Mouse (Mus musculus): Measurements from ENCODE around the gene 1700017N19Rik. TPM values are rescaled to one million over a fixed set of nuclear protein-coding genes. Genes with fewer than 3 reads are reported as not detected.

Gene 1700017N19Rik
- total and polyA plus RNA-seq, 3 experiments, result not detected

GRCm38 (mm10) chr10:100645331-100645935, 55.1 kb downstream of the 1700017N19Rik start:
- no peaks in the 10 kb centered on the region for H3K79me2 ChIP-seq (ENCODE audit: control insufficient read depth, insufficient read depth, low read length, poor library complexity)
- H3K9me3 ChIP-seq (replicated peaks; ENCODE audit: insufficient read depth, low read length), result no peaks in the 10 kb centered on the region
- H3K36me3 ChIP-seq (ENCODE audit: control insufficient read depth in 1 of 2, insufficient read depth in 2 of 2, low read length in 2 of 2), result no peaks in the 10 kb centered on the region
- DNase-seq (ENCODE audit: low read depth, low spot score), result no peak
- no peak for TF ChIP-seq E2F4 (IDR thresholded peaks at IDR 0.05; ENCODE audit: borderline replicate concordance, low read depth, low read length)
- TF ChIP-seq USF1 (IDR thresholded peaks at IDR 0.05; ENCODE audit: low read depth, low read length), result no peak
- no peak for TF ChIP-seq CTCF (IDR thresholded peaks at IDR 0.05 in 2 of 3, conservative IDR thresholded peaks at IDR 0.05 in 1 of 3; ENCODE audit: control insufficient read depth in 1 of 3, insufficient read depth in 1 of 3, low read depth in 2 of 3, low read length in 3 of 3, poor library complexity in 1 of 3, severe bottlenecking in 1 of 3)
- TF ChIP-seq MXI1 (IDR thresholded peaks at IDR 0.05; ENCODE audit: low read depth, low read length), result no peak
- no peak for TF ChIP-seq MYC (IDR thresholded peaks at IDR 0.05; ENCODE audit: low read depth, low read length)
- no peak for TF ChIP-seq POLR2A (IDR thresholded peaks at IDR 0.05; ENCODE audit: control insufficient read depth in 1 of 2, insufficient read depth in 1 of 2, low read depth in 1 of 2, low read length in 2 of 2, poor library complexity in 1 of 2)
- no peak for TF ChIP-seq SIN3A (IDR thresholded peaks at IDR 0.05; ENCODE audit: low read length)
- TF ChIP-seq GABPA (IDR thresholded peaks at IDR 0.05; ENCODE audit: low read depth, low read length), result no peak
- no peak for TF ChIP-seq BHLHE40 (IDR thresholded peaks at IDR 0.05; ENCODE audit: borderline replicate concordance, low read depth, low read length)
- TF ChIP-seq ZMIZ1 (IDR thresholded peaks at IDR 0.05; ENCODE audit: low read depth, low read length), result no peak
- TF ChIP-seq POLR2AphosphoS2 (IDR thresholded peaks at IDR 0.05; ENCODE audit: low read length), result no peak
- TF ChIP-seq CHD2 (IDR thresholded peaks at IDR 0.05; ENCODE audit: low read length), result no peak
- no peak overlapping the region for H3K4me3 ChIP-seq (ENCODE audit: control insufficient read depth in 1 of 2, insufficient read depth in 1 of 2, low read depth in 2 of 2, low read length in 2 of 2)
- no peaks in the 10 kb centered on the region for H3K4me1 ChIP-seq (ENCODE audit: control insufficient read depth in 1 of 2, insufficient read depth in 2 of 2, low read length in 2 of 2)
- no peaks in the 10 kb centered on the region for H3K27me3 ChIP-seq (ENCODE audit: control insufficient read depth in 1 of 2, insufficient read depth in 2 of 2, low read length in 2 of 2)
- no peak overlapping the region for H3K27ac ChIP-seq (ENCODE audit: control insufficient read depth, low read depth, low read length)
- no peak overlapping the region for H3K9ac ChIP-seq (ENCODE audit: control insufficient read depth, low read depth, low read length, poor library complexity, severe bottlenecking)

- H3K27ac ChIP-seq (ENCODE audit: control insufficient read depth, low read depth, low read length), result no peak overlapping the region
- H3K79me2 ChIP-seq (ENCODE audit: control insufficient read depth, insufficient read depth, low read length, poor library complexity), result no peaks in the 10 kb centered on the region
- H3K4me1 ChIP-seq (ENCODE audit: control insufficient read depth in 1 of 2, insufficient read depth in 2 of 2, low read length in 2 of 2), result no peaks in the 10 kb centered on the region
- no peaks in the 10 kb centered on the region for H3K27me3 ChIP-seq (ENCODE audit: control insufficient read depth in 1 of 2, insufficient read depth in 2 of 2, low read length in 2 of 2)
- no peak for DNase-seq (ENCODE audit: low read depth, low spot score)
- H3K9me3 ChIP-seq (replicated peaks; ENCODE audit: insufficient read depth, low read length), result no peaks in the 10 kb centered on the region
- TF ChIP-seq ZMIZ1 (IDR thresholded peaks at IDR 0.05; ENCODE audit: low read depth, low read length) (no peak), POLR2AphosphoS5 (IDR thresholded peaks at IDR 0.05; ENCODE audit: borderline replicate concordance, low read depth, low read length) (no peak), MAX (IDR thresholded peaks at IDR 0.05; ENCODE audit: low read length) (no peak), RAD21 (IDR thresholded peaks at IDR 0.05; ENCODE audit: low read depth, low read length) (no peak), ELF1 (IDR thresholded peaks at IDR 0.05; ENCODE audit: low read depth, low read length) (no peak), MAZ (IDR thresholded peaks at IDR 0.05; ENCODE audit: low read depth, low read length) (no peak)
- no peak overlapping the region for H3K9ac ChIP-seq (ENCODE audit: control insufficient read depth, low read depth, low read length, poor library complexity, severe bottlenecking)
- no peak overlapping the region for H3K4me3 ChIP-seq (ENCODE audit: control insufficient read depth in 1 of 2, insufficient read depth in 1 of 2, low read depth in 2 of 2, low read length in 2 of 2)
- no peaks in the 10 kb centered on the region for H3K36me3 ChIP-seq (ENCODE audit: control insufficient read depth in 1 of 2, insufficient read depth in 2 of 2, low read length in 2 of 2)
Observed at GRCm38 (mm10) chr10:100654183-100654582, 63.9 kb downstream of the 1700017N19Rik start.

Data from MEL (cell line).